Mouse (Mus musculus): ENCODE measurements around the gene Spsb1.

- TF ChIP-seq CTCF (IDR thresholded peaks at IDR 0.05; ENCODE audit: low read depth, low read length) (no peak), POLR2A (IDR thresholded peaks at IDR 0.05; ENCODE audit: extremely low read depth, insufficient read depth, low read length) (no peak)
Observed at GRCm38 (mm10) chr4:149996440-149996839, 41.6 kb upstream of the Spsb1 start.

Measured in liver, adult 2 months (tissue).